Mouse (Mus musculus) testis, adult 2 months (tissue): ENCODE results near the gene Myb. TPM values are rescaled to one million over a fixed set of nuclear protein-coding genes. Genes with fewer than 3 reads are reported as not detected.

ENCODE experiments used
- H3K27ac ChIP-seq: fragments of 200-500 bp; 2 replicates; pipeline ENCODE4 v1.5.1; 2012; ENCODE audit warnings: low read depth, low read length; ENCODE audit not compliant: control insufficient read depth, insufficient read depth
- H3K27me3 ChIP-seq: fragments of 200-500 bp; 2 replicates; pipeline ENCODE4 v1.6.1; 2012; ENCODE audit warnings: mild to moderate bottlenecking, low read length, moderate library complexity; ENCODE audit not compliant: control insufficient read depth, insufficient read depth
- H3K36me3 ChIP-seq: fragments of 200-500 bp; 2 replicates; pipeline ENCODE4 v1.6.1; 2012; ENCODE audit warnings: mild to moderate bottlenecking, low read length; ENCODE audit not compliant: control insufficient read depth, insufficient read depth
- H3K4me1 ChIP-seq: fragments of 200-500 bp; 2 replicates; pipeline ENCODE4 v1.6.1; 2012; ENCODE audit warnings: low read length; ENCODE audit not compliant: control insufficient read depth, insufficient read depth
- H3K4me3 ChIP-seq: fragments of 200-500 bp; 2 replicates; pipeline ENCODE4 v1.5.1; 2012; ENCODE audit warnings: low read depth, mild to moderate bottlenecking, low read length, moderate library complexity, mixed read lengths; ENCODE audit not compliant: control insufficient read depth
- CTCF ChIP-seq: fragments of 200-500 bp; IDR thresholded peaks from 2 replicates; pipeline ENCODE4 v1.5.1; 2012; ENCODE audit warnings: low read depth, mild to moderate bottlenecking, inconsistent platforms, low read length, moderate library complexity; ENCODE audit not compliant: control insufficient read depth, insufficient read depth, insufficient replicate concordance
- POLR2A ChIP-seq: fragments of 200-500 bp; IDR thresholded peaks from 2 replicates; pipeline ENCODE4 v1.6.1; 2012; ENCODE audit warnings: low read depth, mild to moderate bottlenecking, inconsistent platforms, low read length, moderate library complexity; ENCODE audit not compliant: control insufficient read depth
- polyA plus RNA-seq: library from polyadenylated mRNA; depleted of rRNA; stranded (reverse); fragments of >200 nt; gene quantifications from 2 replicates; pipeline ENCODE4 v1.2.3, GENCODE M21; 2012

The Myb gene
- polyA plus RNA-seq, 1 experiment = 0.19 TPM

- TF ChIP-seq CTCF (no peak), POLR2A (no peak)
- Histone ChIP-seq H3K27me3 (no peaks in the 10 kb centered on the region), H3K36me3 (no peaks in the 10 kb centered on the region), H3K4me1 (no peaks in the 10 kb centered on the region), H3K27ac (no peak overlapping the region), H3K4me3 (no peak overlapping the region)
Measured at GRCm38 (mm10) chr10:21200322-21200721, 39.5 kb upstream of the Myb start.

GRCm38 (mm10) chr10:21196646-21197116 is 35.9 kb upstream of the Myb start:
- Histone ChIP-seq H3K4me3 (no peak overlapping the region), H3K36me3 (no peaks in the 10 kb centered on the region), H3K4me1 (no peaks in the 10 kb centered on the region), H3K27me3 (no peaks in the 10 kb centered on the region), H3K27ac (no peak overlapping the region)
- TF ChIP-seq CTCF (no peak), POLR2A (no peak)

GRCm38 (mm10) chr10:21195597-21195996 is 34.8 kb upstream of the Myb start:
- TF ChIP-seq POLR2A (no peak), CTCF (no peak)
- no peaks in the 10 kb centered on the region for H3K4me1 ChIP-seq
- H3K4me3 ChIP-seq = no peak overlapping the region
- no peaks in the 10 kb centered on the region for H3K36me3 ChIP-seq
- H3K27ac ChIP-seq = no peak overlapping the region
- no peaks in the 10 kb centered on the region for H3K27me3 ChIP-seq

- Histone ChIP-seq H3K27ac (no peak overlapping the region), H3K4me3 (no peak overlapping the region), H3K4me1 (no peaks in the 10 kb centered on the region; the same call in 1 of the 2 replicates), H3K27me3 (no peaks in the 10 kb centered on the region), H3K36me3 (no peaks in the 10 kb centered on the region)
- TF ChIP-seq POLR2A = no peak
- TF ChIP-seq CTCF = no peak
Measured at GRCm38 (mm10) chr10:21193935-21194505, 33.2 kb upstream of the Myb start.

- TF ChIP-seq CTCF = no peak
- TF ChIP-seq POLR2A = no peak
- H3K4me1 ChIP-seq = peaks cover 2% of the 10 kb centered on the region
- H3K4me3 ChIP-seq = no peak overlapping the region
- no peaks in the 10 kb centered on the region for H3K27me3 ChIP-seq
- no peaks in the 10 kb centered on the region for H3K36me3 ChIP-seq
- no peak overlapping the region for H3K27ac ChIP-seq
Measured at GRCm38 (mm10) chr10:21193088-21193934, 32.5 kb upstream of the Myb start.

- no peak overlapping the region for H3K4me3 ChIP-seq
- no peak overlapping the region for H3K27ac ChIP-seq
- peaks cover 2% of the 10 kb centered on the region for H3K4me1 ChIP-seq
- no peaks in the 10 kb centered on the region for H3K27me3 ChIP-seq
- no peaks in the 10 kb centered on the region for H3K36me3 ChIP-seq
- TF ChIP-seq POLR2A = no peak
- TF ChIP-seq CTCF = no peak
Measured at GRCm38 (mm10) chr10:21192436-21192835, 31.7 kb upstream of the Myb start.

GRCm38 (mm10) chr10:21189756-21190397 is 29.1 kb upstream of the Myb start:
- Histone ChIP-seq H3K27ac (no peak overlapping the region), H3K27me3 (no peaks in the 10 kb centered on the region), H3K36me3 (no peaks in the 10 kb centered on the region), H3K4me1 (peaks cover 2% of the 10 kb centered on the region), H3K4me3 (no peak overlapping the region)
- no peak for TF ChIP-seq POLR2A
- TF ChIP-seq CTCF = no peak
